Mouse (Mus musculus) testis, adult 2 months (tissue): Measurements from ENCODE around the gene Clpb.

Source experiments
- CTCF ChIP-seq: fragments of 200-500 bp; IDR thresholded peaks from 2 replicates; pipeline ENCODE4 v1.5.1; 2012; ENCODE audit warnings: low read depth, mild to moderate bottlenecking, inconsistent platforms, low read length, moderate library complexity; ENCODE audit not compliant: control insufficient read depth, insufficient read depth, insufficient replicate concordance
- POLR2A ChIP-seq: fragments of 200-500 bp; IDR thresholded peaks from 2 replicates; pipeline ENCODE4 v1.6.1; 2012; ENCODE audit warnings: low read depth, mild to moderate bottlenecking, inconsistent platforms, low read length, moderate library complexity; ENCODE audit not compliant: control insufficient read depth

DNA sequence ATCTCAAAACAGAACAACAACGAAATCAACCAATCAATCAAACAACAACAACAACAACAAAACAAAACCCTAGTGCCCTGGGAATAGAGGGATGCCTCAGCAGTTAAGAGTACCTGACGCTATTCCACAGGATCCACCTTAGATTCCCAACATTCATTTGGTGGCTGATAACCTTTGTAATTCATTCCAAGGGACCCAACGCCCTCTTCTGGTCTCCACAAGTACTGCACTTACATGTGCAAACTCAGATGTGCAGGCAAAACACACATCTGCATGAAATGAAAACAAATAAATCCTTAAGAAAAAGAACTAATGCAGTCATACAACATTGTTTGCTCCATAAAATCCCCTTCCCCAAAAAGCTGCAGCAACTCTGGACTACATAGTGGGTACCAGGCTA, 12.9 kb upstream of the Clpb start:
- TF ChIP-seq CTCF (no peak), POLR2A (no peak)
